Mouse (Mus musculus): Measurements from ENCODE around the gene Zswim9.

Gene Zswim9

GRCm38 (mm10) chr7:13268749-13269260, 9.7 kb downstream of the Zswim9 start:
- DNase-seq = no peak

DNA sequence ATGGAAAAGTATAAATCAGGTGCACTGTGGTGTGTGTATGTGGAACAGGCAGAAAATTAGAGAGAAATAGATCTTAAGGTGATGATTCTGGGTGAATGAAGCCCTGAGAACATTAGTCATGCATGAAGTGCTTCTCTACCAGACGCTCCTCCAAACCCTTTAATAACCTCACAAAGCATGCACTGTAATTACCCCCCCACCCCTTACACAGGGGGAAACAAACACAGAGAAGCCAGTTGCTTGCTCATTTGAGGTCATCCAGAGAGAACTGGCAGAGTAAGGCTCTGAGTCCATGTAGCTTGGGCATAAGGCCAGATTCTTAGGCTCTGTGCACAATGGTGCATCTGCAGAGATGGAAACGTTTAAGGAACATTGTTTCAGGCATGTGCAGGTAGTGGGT, 14.1 kb downstream of the Zswim9 start:
- no peak for DNase-seq

- no peak for DNase-seq
These were observed 14.7 kb downstream of the Zswim9 start for GRCm38 (mm10) chr7:13263851-13264250.

DNA sequence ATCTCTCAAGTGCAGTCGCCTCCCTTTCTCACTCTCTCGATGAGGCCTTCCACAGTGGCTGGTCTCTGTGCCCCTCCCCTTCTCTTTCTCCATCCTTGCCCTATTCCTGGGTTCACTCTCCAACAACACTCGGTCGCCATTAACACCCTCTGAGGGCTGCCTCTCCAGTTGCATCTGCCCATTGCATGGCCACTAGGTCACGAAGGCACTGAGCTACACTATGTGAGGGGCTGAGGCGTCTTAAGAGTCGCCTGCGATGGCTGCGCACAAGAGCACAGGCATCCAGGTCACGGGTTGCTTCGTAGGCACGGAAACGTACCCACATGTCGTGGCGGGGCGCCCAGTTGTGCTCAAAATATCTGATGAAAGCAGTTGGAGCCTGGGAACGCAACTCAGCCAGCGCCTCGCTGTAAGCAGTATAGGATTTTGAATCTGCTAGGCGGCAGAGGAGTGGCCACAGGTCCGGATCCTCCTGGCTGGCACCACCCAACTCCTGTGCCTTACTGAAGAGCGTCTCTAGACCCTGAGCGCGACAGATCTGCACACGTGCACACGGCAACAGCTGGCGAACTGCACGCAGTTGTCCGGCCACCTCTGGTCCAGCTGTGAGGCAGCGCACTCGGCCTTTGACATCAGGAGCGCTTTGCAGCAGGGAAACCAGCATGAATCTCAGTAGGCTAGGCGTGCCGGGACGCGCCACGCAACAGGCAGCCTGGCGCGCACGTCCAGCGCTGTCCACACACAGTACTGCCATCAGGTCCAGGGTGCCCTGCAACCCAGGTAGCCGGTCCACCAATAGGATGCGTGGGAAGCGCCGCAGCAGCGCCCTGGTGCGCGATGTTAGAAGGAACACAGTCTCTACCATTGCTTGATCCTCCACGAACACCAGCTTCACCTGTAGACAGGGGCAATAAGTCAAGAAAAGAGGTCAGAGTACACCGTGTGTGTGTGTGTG, 17.5 kb downstream of the Zswim9 start:
- DNase-seq = no peak

DNA sequence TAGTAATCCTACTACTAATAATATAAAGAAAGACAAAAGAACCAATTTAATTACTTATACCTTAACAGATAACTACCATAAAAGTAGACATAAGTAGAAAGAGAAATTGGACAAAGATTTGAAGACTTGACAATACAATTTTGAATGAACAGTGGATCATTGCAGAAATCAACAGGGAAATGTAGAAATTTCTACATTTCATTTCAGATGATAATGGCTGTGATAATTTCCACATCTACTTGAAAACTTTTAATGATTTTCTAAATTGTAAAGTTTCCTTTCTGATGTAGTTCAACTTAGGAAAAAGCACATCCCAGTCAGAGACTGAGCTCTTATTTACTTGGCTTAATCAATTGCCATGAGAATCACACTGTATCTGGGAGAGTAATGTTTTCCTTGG, 65.8 kb downstream of the Zswim9 start, which contains the start of gene Vmn1r89:
TSS of gene Vmn1r89 (plus strand) at position 301 of the 400 bp plus-strand sequence.
- DNase-seq = no peak

All from right cerebral cortex, postnatal 25 days (tissue).